Mouse (Mus musculus): Measurements from ENCODE around the gene Ffar2.

GRCm38 (mm10) chr7:30832261-30832660 is 8.7 kb upstream of the Ffar2 start:
- no peak for TF ChIP-seq CTCF (IDR thresholded peaks at IDR 0.05; ENCODE audit: low read depth, low read length)
- TF ChIP-seq GATA2 (IDR thresholded peaks at IDR 0.05; ENCODE audit: borderline replicate concordance, low read depth, low read length), result no peak
- no peak for TF ChIP-seq TAL1 (conservative IDR thresholded peaks at IDR 0.05; ENCODE audit: low read depth, low read length)
